Mouse (Mus musculus): ENCODE measurements around the gene Ythdf2. TPM values are rescaled to one million over a fixed set of nuclear protein-coding genes. Genes with fewer than 3 reads are reported as not detected.
A peak's percentile ranks its signal among the peaks of the same experiment; 100 is the strongest.

Gene Ythdf2
- total and polyA plus RNA-seq, 2 experiments from 2014 or later, result 56.4 to 87.7 TPM

- Histone ChIP-seq H3K9me3 (ENCODE audit: low read length) (no peaks in the 10 kb centered on the region), H3K36me3 (ENCODE audit: insufficient read depth, low read length) (no peaks in the 10 kb centered on the region; the same call in 1 of the 2 replicates), H3K27ac (peak overlapping the region; percentile 96), H3K4me2 (ENCODE audit: low read depth, low read length) (peak overlapping the region; percentile 76), H3K4me3 (ENCODE audit: low read length) (peak overlapping the region; percentile 99), H3K9ac (replicated peaks; ENCODE audit: low read length) (peak overlapping the region; percentile 99), H3K4me1 (ENCODE audit: insufficient read depth, low read length) (peaks cover 5% of the 10 kb centered on the region; the same call in 1 of the 2 replicates), H3K27me3 (ENCODE audit: insufficient read depth, low read length) (no peaks in the 10 kb centered on the region)
- no peak for TF ChIP-seq CTCF (IDR thresholded peaks at IDR 0.05; ENCODE audit: low read depth)
- ATAC-seq (peak; percentile 85), DNase-seq (ENCODE audit: low spot score) (peak; percentile 47)
- WGBS, result 2% methylated on average over 60 of the region's 89 CpGs
These were observed 786 bp downstream of the Ythdf2 start for GRCm38 (mm10) chr4:132211091-132211942.

- H3K9ac ChIP-seq (replicated peaks; ENCODE audit: low read length), result peak overlapping the region; percentile 99
- peak overlapping the region; percentile 99 for H3K4me3 ChIP-seq (ENCODE audit: low read length)
- DNase-seq (ENCODE audit: low spot score), result peak; percentile 5
- peaks cover 5% of the 10 kb centered on the region; the same call in 1 of the 2 replicates for H3K4me1 ChIP-seq (ENCODE audit: insufficient read depth, low read length)
- WGBS, result 25% methylated on average over 2 of the region's 2 CpGs
- TF ChIP-seq CTCF (IDR thresholded peaks at IDR 0.05; ENCODE audit: low read depth), result no peak
- H3K27me3 ChIP-seq (ENCODE audit: insufficient read depth, low read length), result no peaks in the 10 kb centered on the region
- H3K27ac ChIP-seq, result no peak overlapping the region; the same call in 1 of the 2 replicates
- no peaks in the 10 kb centered on the region; the same call in 1 of the 2 replicates for H3K36me3 ChIP-seq (ENCODE audit: insufficient read depth, low read length)
- ATAC-seq, result no peak
- peak overlapping the region; percentile 76 for H3K4me2 ChIP-seq (ENCODE audit: low read depth, low read length)
- H3K9me3 ChIP-seq (ENCODE audit: low read length), result no peaks in the 10 kb centered on the region
These were observed 1.8 kb downstream of the Ythdf2 start for GRCm38 (mm10) chr4:132210325-132210724.

GRCm38 (mm10) chr4:132209299-132209698 is 2.8 kb downstream of the Ythdf2 start:
- no peak overlapping the region for H3K4me3 ChIP-seq (ENCODE audit: low read length)
- DNase-seq (ENCODE audit: low spot score) (no peak), ATAC-seq (no peak)
- no peak overlapping the region for H3K27ac ChIP-seq
- peaks cover 5% of the 10 kb centered on the region; the same call in 1 of the 2 replicates for H3K4me1 ChIP-seq (ENCODE audit: insufficient read depth, low read length)
- no peaks in the 10 kb centered on the region for H3K9me3 ChIP-seq (ENCODE audit: low read length)
- H3K4me2 ChIP-seq (ENCODE audit: low read depth, low read length), result no peak overlapping the region
- TF ChIP-seq CTCF (IDR thresholded peaks at IDR 0.05; ENCODE audit: low read depth), result no peak
- H3K36me3 ChIP-seq (ENCODE audit: insufficient read depth, low read length), result peaks cover 6% of the 10 kb centered on the region
- no peak overlapping the region for H3K9ac ChIP-seq (replicated peaks; ENCODE audit: low read length)
- H3K27me3 ChIP-seq (ENCODE audit: insufficient read depth, low read length), result no peaks in the 10 kb centered on the region
- 85% methylated on average over 2 of the region's 2 CpGs for WGBS

GRCm38 (mm10) chr4:132207280-132207679 is 4.8 kb downstream of the Ythdf2 start:
- no peak overlapping the region for H3K4me3 ChIP-seq (ENCODE audit: low read length)
- 94% methylated on average over 4 of the region's 4 CpGs for WGBS
- no peaks in the 10 kb centered on the region for H3K9me3 ChIP-seq (ENCODE audit: low read length)
- H3K9ac ChIP-seq (replicated peaks; ENCODE audit: low read length), result no peak overlapping the region
- no peaks in the 10 kb centered on the region for H3K27me3 ChIP-seq (ENCODE audit: insufficient read depth, low read length)
- H3K36me3 ChIP-seq (ENCODE audit: insufficient read depth, low read length), result peaks cover 16% of the 10 kb centered on the region
- ATAC-seq (no peak), DNase-seq (ENCODE audit: low spot score) (no peak)
- no peak overlapping the region for H3K27ac ChIP-seq
- peaks cover 5% of the 10 kb centered on the region; the same call in 1 of the 2 replicates for H3K4me1 ChIP-seq (ENCODE audit: insufficient read depth, low read length)
- no peak overlapping the region for H3K4me2 ChIP-seq (ENCODE audit: low read depth, low read length)
- TF ChIP-seq CTCF (IDR thresholded peaks at IDR 0.05; ENCODE audit: low read depth), result no peak

GRCm38 (mm10) chr4:132198771-132199170 is 13.3 kb downstream of the Ythdf2 start:
- no peak overlapping the region for H3K4me2 ChIP-seq (ENCODE audit: low read depth, low read length)
- no peak for ATAC-seq
- no peaks in the 10 kb centered on the region for H3K27me3 ChIP-seq (ENCODE audit: insufficient read depth, low read length)
- no peak for TF ChIP-seq CTCF (IDR thresholded peaks at IDR 0.05; ENCODE audit: low read depth)
- H3K9ac ChIP-seq (replicated peaks; ENCODE audit: low read length), result no peak overlapping the region
- H3K4me3 ChIP-seq (ENCODE audit: low read length), result no peak overlapping the region
- H3K4me1 ChIP-seq (ENCODE audit: insufficient read depth, low read length), result peaks cover 4% of the 10 kb centered on the region; the same call in 1 of the 2 replicates
- no peaks in the 10 kb centered on the region for H3K9me3 ChIP-seq (ENCODE audit: low read length)
- peaks cover 6% of the 10 kb centered on the region for H3K36me3 ChIP-seq (ENCODE audit: insufficient read depth, low read length)
- no peak for DNase-seq (ENCODE audit: low spot score)
- no peak overlapping the region for H3K27ac ChIP-seq

- Histone ChIP-seq H3K27ac (no peak overlapping the region), H3K9me3 (ENCODE audit: low read length) (no peaks in the 10 kb centered on the region), H3K4me1 (ENCODE audit: insufficient read depth, low read length) (peaks cover 4% of the 10 kb centered on the region; the same call in 1 of the 2 replicates), H3K9ac (replicated peaks; ENCODE audit: low read length) (no peak overlapping the region), H3K4me3 (ENCODE audit: low read length) (no peak overlapping the region), H3K27me3 (ENCODE audit: insufficient read depth, low read length) (no peaks in the 10 kb centered on the region), H3K36me3 (ENCODE audit: insufficient read depth, low read length) (peaks cover 5% of the 10 kb centered on the region), H3K4me2 (ENCODE audit: low read depth, low read length) (no peak overlapping the region)
- ATAC-seq, result no peak
- peak; percentile 21 for DNase-seq (ENCODE audit: low spot score)
- WGBS, result 52% methylated on average over 4 of the region's 4 CpGs
- TF ChIP-seq CTCF (IDR thresholded peaks at IDR 0.05; ENCODE audit: low read depth), result peak; percentile 51
These were observed 13.8 kb downstream of the Ythdf2 start for GRCm38 (mm10) chr4:132198285-132198712.

GRCm38 (mm10) chr4:132194975-132195374 is 17.1 kb downstream of the Ythdf2 start:
- ATAC-seq (no peak), DNase-seq (ENCODE audit: low spot score) (no peak)
- H3K27me3 ChIP-seq (ENCODE audit: insufficient read depth, low read length), result no peaks in the 10 kb centered on the region
- H3K9ac ChIP-seq (replicated peaks; ENCODE audit: low read length), result no peak overlapping the region
- H3K4me3 ChIP-seq (ENCODE audit: low read length), result no peak overlapping the region
- H3K27ac ChIP-seq, result no peak overlapping the region
- 87% methylated on average over 3 of the region's 3 CpGs for WGBS
- TF ChIP-seq CTCF (IDR thresholded peaks at IDR 0.05; ENCODE audit: low read depth), result no peak
- H3K9me3 ChIP-seq (ENCODE audit: low read length), result no peaks in the 10 kb centered on the region
- peaks cover 4% of the 10 kb centered on the region; the same call in 1 of the 2 replicates for H3K4me1 ChIP-seq (ENCODE audit: insufficient read depth, low read length)
- H3K36me3 ChIP-seq (ENCODE audit: insufficient read depth, low read length), result no peaks in the 10 kb centered on the region
- no peak overlapping the region for H3K4me2 ChIP-seq (ENCODE audit: low read depth, low read length)

All from hindbrain, postnatal 0 days (tissue).